Mouse (Mus musculus) liver, embryonic 14.5 days (tissue): ENCODE results near the gene Arhgef19. TPM values are rescaled to one million over a fixed set of nuclear protein-coding genes. Genes with fewer than 3 reads are reported as not detected.
A peak's percentile ranks its signal among the peaks of the same experiment; 100 is the strongest.

ENCODE experiments used
- ATAC-seq: fragments of 200-750 bp; cut with Nextera tagmentation; 2 replicates; pipeline ENCODE4 v1.8.0; 2017; ENCODE audit warnings: moderate number of reproducible peaks, mild to moderate bottlenecking, moderate library complexity; ENCODE audit not compliant: insufficient read depth
- DNase-seq, 3 experiments: peaks; one replicate each; pipeline ENCODE4 v3.0.0-alpha.2; 2012 to 2013; ENCODE audit warnings: low read depth in 3 of 3, low spot score in 3 of 3
- H3K27ac ChIP-seq: fragments of 300-500 bp; sonication (generic); 2 replicates; pipeline ENCODE4 v1.5.1; 2014; ENCODE audit warnings: moderate library complexity, mild to moderate bottlenecking, control low read depth, inconsistent platforms
- H3K27me3 ChIP-seq: fragments of 300-500 bp; sonication (generic); 2 replicates; pipeline ENCODE4 v1.6.1; 2014; ENCODE audit warnings: mild to moderate bottlenecking, low read length, moderate library complexity; ENCODE audit not compliant: control insufficient read depth, insufficient read depth
- H3K36me3 ChIP-seq: fragments of 300-500 bp; sonication (generic); replicated peaks from 2 replicates; pipeline ENCODE4 v1.6.1; 2014; ENCODE audit warnings: low read depth; ENCODE audit not compliant: control insufficient read depth, insufficient read depth
- H3K4me1 ChIP-seq, 2 experiments: fragments of 200-500 bp in 1 of 2; fragments of 300-500 bp in 1 of 2; sonication (generic) in 1 of 2; replicated peaks; 2 replicates each; pipeline ENCODE4 v1.6.1; 2012 to 2014; ENCODE audit warnings: antibody characterized with exemption in 1 of 2, inconsistent platforms in 1 of 2, low read length in 1 of 2; ENCODE audit not compliant: control insufficient read depth in 2 of 2, insufficient read depth in 2 of 2
- H3K4me2 ChIP-seq: fragments of 300-500 bp; sonication (generic); 2 replicates; pipeline ENCODE4 v1.6.1; 2014; ENCODE audit warnings: low read depth, mild to moderate bottlenecking, control low read depth, moderate library complexity
- H3K4me3 ChIP-seq, 2 experiments: fragments of 200-500 bp in 1 of 2; fragments of 300-500 bp in 1 of 2; sonication (generic) in 1 of 2; 2 replicates each; pipeline ENCODE4 v1.5.1; 2012 to 2014; ENCODE audit warnings: low read depth in 2 of 2, low read length in 2 of 2, mild to moderate bottlenecking in 2 of 2, control low read depth in 1 of 2, inconsistent platforms in 1 of 2, moderate library complexity in 1 of 2; ENCODE audit not compliant: insufficient read depth in 1 of 2
- H3K9ac ChIP-seq: fragments of 300-500 bp; sonication (generic); replicated peaks from 2 replicates; pipeline ENCODE4 v1.6.1; 2014; ENCODE audit warnings: mild to moderate bottlenecking, control low read depth, moderate library complexity
- H3K9me3 ChIP-seq: fragments of 300-500 bp; sonication (generic); 2 replicates; pipeline ENCODE4 v1.6.1; 2016; ENCODE audit warnings: low read length, mixed read lengths; ENCODE audit not compliant: control insufficient read depth
- CTCF ChIP-seq: IDR thresholded peaks from 2 replicates; pipeline ENCODE4 v1.5.1; 2016; ENCODE audit warnings: antibody characterized with exemption, low read depth, control low read depth
- EP300 ChIP-seq: IDR thresholded peaks from 2 replicates; pipeline ENCODE4 v1.6.1; 2016; ENCODE audit warnings: antibody characterized with exemption, low read depth
- WGBS: fragments of 180-500 bp; shearing (Covaris S2); extraction: QIAGEN DNeasy Blood & Tissue Kit; methylation state at CpG from one replicate; pipeline ENCODE4 v1.1.7; 2014; ENCODE audit not compliant: insufficient replicate concordance; 5-methylcytosine and 5-hydroxymethylcytosine counted together
- polyA plus RNA-seq, 2 experiments: library from polyadenylated mRNA; depleted of rRNA in 1 of 2; stranded (reverse) in 1 of 2; unstranded in 1 of 2; fragments of >200 nt; fragmentation: Nextera tagmentation in 1 of 2; extraction: Ambion mirVana in 1 of 2; gene quantifications; 2 replicates each; pipeline versions ENCODE4 v1.2.1 to v1.2.3; 2012 to 2014

Arhgef19 gene
- polyA plus RNA-seq, 2 experiments, result 0.72 to 0.88 TPM

- ATAC-seq, result no peak
- no peak for DNase-seq
- Histone ChIP-seq H3K27me3 (peaks cover 39% of the 10 kb centered on the region), H3K36me3 (no peaks in the 10 kb centered on the region), H3K9me3 (no peaks in the 10 kb centered on the region), H3K27ac (no peak overlapping the region), H3K4me3 (no peak overlapping the region), H3K4me1 (no peaks in the 10 kb centered on the region; a peak in 1 of 4 replicates), H3K9ac (no peak overlapping the region), H3K4me2 (no peak overlapping the region)
- TF ChIP-seq EP300 (no peak), CTCF (no peak)
- 52% methylated on average over 7 of the region's 7 CpGs for WGBS
Measured at GRCm38 (mm10) chr4:141297934-141298333, 58.6 kb downstream of the Arhgef19 start.

- H3K4me1 ChIP-seq, result peaks cover 0 to 3% of the 10 kb centered on the region in 2 experiments; a peak in 1 of 4 replicates
- no peaks in the 10 kb centered on the region for H3K36me3 ChIP-seq
- ATAC-seq (no peak), DNase-seq (no peak)
- no peak overlapping the region for H3K9ac ChIP-seq
- 25% methylated on average over 13 of the region's 13 CpGs for WGBS
- H3K4me2 ChIP-seq, result no peak overlapping the region
- TF ChIP-seq EP300 (no peak), CTCF (no peak)
- no peaks in the 10 kb centered on the region for H3K9me3 ChIP-seq
- no peak overlapping the region for H3K4me3 ChIP-seq
- no peak overlapping the region for H3K27ac ChIP-seq
- peaks cover 39% of the 10 kb centered on the region for H3K27me3 ChIP-seq
Measured at GRCm38 (mm10) chr4:141299356-141299755, 60.1 kb downstream of the Arhgef19 start.

- WGBS, result 23% methylated on average over 4 of the region's 4 CpGs
- H3K27me3 ChIP-seq, result peaks cover 39% of the 10 kb centered on the region
- no peaks in the 10 kb centered on the region for H3K9me3 ChIP-seq
- no peak overlapping the region for H3K9ac ChIP-seq
- H3K36me3 ChIP-seq, result no peaks in the 10 kb centered on the region
- ATAC-seq, result no peak
- H3K4me1 ChIP-seq, result peaks cover 0 to 3% of the 10 kb centered on the region in 2 experiments; a peak in 1 of 4 replicates
- DNase-seq, result no peak
- no peak overlapping the region for H3K4me2 ChIP-seq
- no peak overlapping the region for H3K27ac ChIP-seq
- H3K4me3 ChIP-seq, result no peak overlapping the region
- TF ChIP-seq EP300 (no peak), CTCF (no peak)
Measured at GRCm38 (mm10) chr4:141300196-141300595, 60.9 kb downstream of the Arhgef19 start.

GRCm38 (mm10) chr4:141301116-141301553 lies 61.8 kb downstream of the Arhgef19 start, which contains the start of gene Epha2:
Gene Epha2 (plus strand): TSS chr4:141301240.
- H3K4me1 ChIP-seq, result peaks cover 0 to 3% of the 10 kb centered on the region in 2 experiments; a peak in 1 of 4 replicates
- H3K9me3 ChIP-seq, result no peaks in the 10 kb centered on the region
- peak within 1 kb of the TSS; percentile 43 for H3K9ac ChIP-seq
- H3K4me2 ChIP-seq, result peak within 1 kb of the TSS; percentile 57
- no peaks in the 10 kb centered on the region for H3K36me3 ChIP-seq
- DNase-seq (peak in 1 of 3 experiments; percentile 36), ATAC-seq (0 out of 2 replicates have a peak, but pooled peaks have one; percentile 39)
- H3K27ac ChIP-seq, result no peak within 1 kb of the TSS
- TF ChIP-seq CTCF (no peak), EP300 (no peak)
- under 1% methylated on average over 35 of the region's 35 CpGs for WGBS
- peaks cover 33% of the 10 kb centered on the region for H3K27me3 ChIP-seq
- peak within 1 kb of the TSS; percentile 34 to 58 for H3K4me3 ChIP-seq

- under 1% methylated on average over 51 of the region's 51 CpGs for WGBS
- ATAC-seq, result no peak
- Histone ChIP-seq H3K4me2 (peak overlapping the region; percentile 57), H3K27ac (no peak overlapping the region), H3K36me3 (no peaks in the 10 kb centered on the region), H3K4me1 (peaks cover 0 to 5% of the 10 kb centered on the region in 2 experiments; a peak in 1 of 4 replicates), H3K9me3 (no peaks in the 10 kb centered on the region), H3K4me3 (peak overlapping the region; percentile 34 to 58), H3K27me3 (peaks cover 32% of the 10 kb centered on the region), H3K9ac (peak overlapping the region; percentile 43; the same call in 1 of the 2 replicates)
- no peak for TF ChIP-seq EP300
- TF ChIP-seq CTCF, result no peak
- no peak for DNase-seq
Measured at GRCm38 (mm10) chr4:141301591-141302427, 62.5 kb downstream of the Arhgef19 start.
